Mouse (Mus musculus): ENCODE results near the gene Gm37240.

Gm37240 gene

GRCm38 (mm10) chr3:85878911-85879310, 8.4 kb downstream of the Gm37240 start:
- no peak for DNase-seq (ENCODE audit: low spot score)

GRCm38 (mm10) chr3:85863996-85864395, 23.3 kb downstream of the Gm37240 start:
- DNase-seq (ENCODE audit: low spot score): no peak

- DNase-seq (ENCODE audit: low spot score): no peak
Measured at GRCm38 (mm10) chr3:85862886-85863285, 24.4 kb downstream of the Gm37240 start.

GRCm38 (mm10) chr3:85860996-85861395, 26.3 kb downstream of the Gm37240 start:
- DNase-seq (ENCODE audit: low spot score): no peak

GRCm38 (mm10) chr3:85859311-85859710, 28.0 kb downstream of the Gm37240 start:
- DNase-seq (ENCODE audit: low spot score): no peak

GRCm38 (mm10) chr3:85858140-85859135, 28.9 kb downstream of the Gm37240 start:
- DNase-seq (ENCODE audit: low spot score): no peak

- DNase-seq (ENCODE audit: low spot score): no peak
Measured at GRCm38 (mm10) chr3:85857083-85857482, 30.2 kb downstream of the Gm37240 start.

GRCm38 (mm10) chr3:85855947-85856346, 31.4 kb downstream of the Gm37240 start:
- no peak for DNase-seq (ENCODE audit: low spot score)

GRCm38 (mm10) chr3:85855043-85855442, 32.3 kb downstream of the Gm37240 start:
- DNase-seq (ENCODE audit: low spot score): no peak

- no peak for DNase-seq (ENCODE audit: low spot score)
Measured at GRCm38 (mm10) chr3:85854143-85854542, 33.2 kb downstream of the Gm37240 start.

GRCm38 (mm10) chr3:85853715-85854114, 33.6 kb downstream of the Gm37240 start:
- DNase-seq (ENCODE audit: low spot score): no peak

- no peak for DNase-seq (ENCODE audit: low spot score)
Measured at GRCm38 (mm10) chr3:85850079-85850478, 37.2 kb downstream of the Gm37240 start.

- no peak for DNase-seq (ENCODE audit: low spot score)
Measured at GRCm38 (mm10) chr3:85846316-85846715, 41.0 kb downstream of the Gm37240 start.

GRCm38 (mm10) chr3:85845341-85845740, 42.0 kb downstream of the Gm37240 start:
- DNase-seq (ENCODE audit: low spot score): no peak

GRCm38 (mm10) chr3:85842881-85843218, 44.5 kb downstream of the Gm37240 start:
- no peak for DNase-seq (ENCODE audit: low spot score)

GRCm38 (mm10) chr3:85842177-85842880, 45.0 kb downstream of the Gm37240 start:
- no peak for DNase-seq (ENCODE audit: low spot score)

GRCm38 (mm10) chr3:85841454-85842176, 45.7 kb downstream of the Gm37240 start:
- DNase-seq (ENCODE audit: low spot score): no peak

- DNase-seq (ENCODE audit: low spot score): no peak
Measured at GRCm38 (mm10) chr3:85833627-85834026, 53.7 kb downstream of the Gm37240 start.

- DNase-seq (ENCODE audit: low spot score): no peak
Measured at GRCm38 (mm10) chr3:85832490-85833155, 54.7 kb downstream of the Gm37240 start.

- no peak for DNase-seq (ENCODE audit: low spot score)
Measured at GRCm38 (mm10) chr3:85831785-85832184, 55.5 kb downstream of the Gm37240 start.

GRCm38 (mm10) chr3:85829047-85829446, 58.3 kb downstream of the Gm37240 start:
- DNase-seq (ENCODE audit: low spot score): no peak

GRCm38 (mm10) chr3:85827815-85828214, 59.5 kb downstream of the Gm37240 start:
- no peak for DNase-seq (ENCODE audit: low spot score)

Measured in testis, postnatal 10 days (tissue).